Mouse (Mus musculus) E14TG2a.4 (cell line): Measurements from ENCODE around the gene Gch1.

ENCODE experiments used
- CTCF ChIP-seq: conservative IDR thresholded peaks from 2 replicates; pipeline ENCODE4 v1.5.1; 2014; ENCODE audit warnings: low read length
- POU5F1 ChIP-seq: IDR thresholded peaks from 2 replicates; pipeline ENCODE4 v1.6.1; 2014; ENCODE audit warnings: low read length, borderline replicate concordance

- TF ChIP-seq CTCF (no peak), POU5F1 (no peak)
Measured at GRCm38 (mm10) chr14:47209669-47210164, 20.5 kb upstream of the Gch1 start.
